Mouse (Mus musculus): ENCODE data around the gene Mid2.
A peak's percentile ranks its signal among the peaks of the same experiment; 100 is the strongest.
"Not testable (repeated sequence)": the region's sequence is repeated elsewhere in the genome, so short reads cannot be mapped to it uniquely, and the experiment has no call there.

Mid2 gene

DNA sequence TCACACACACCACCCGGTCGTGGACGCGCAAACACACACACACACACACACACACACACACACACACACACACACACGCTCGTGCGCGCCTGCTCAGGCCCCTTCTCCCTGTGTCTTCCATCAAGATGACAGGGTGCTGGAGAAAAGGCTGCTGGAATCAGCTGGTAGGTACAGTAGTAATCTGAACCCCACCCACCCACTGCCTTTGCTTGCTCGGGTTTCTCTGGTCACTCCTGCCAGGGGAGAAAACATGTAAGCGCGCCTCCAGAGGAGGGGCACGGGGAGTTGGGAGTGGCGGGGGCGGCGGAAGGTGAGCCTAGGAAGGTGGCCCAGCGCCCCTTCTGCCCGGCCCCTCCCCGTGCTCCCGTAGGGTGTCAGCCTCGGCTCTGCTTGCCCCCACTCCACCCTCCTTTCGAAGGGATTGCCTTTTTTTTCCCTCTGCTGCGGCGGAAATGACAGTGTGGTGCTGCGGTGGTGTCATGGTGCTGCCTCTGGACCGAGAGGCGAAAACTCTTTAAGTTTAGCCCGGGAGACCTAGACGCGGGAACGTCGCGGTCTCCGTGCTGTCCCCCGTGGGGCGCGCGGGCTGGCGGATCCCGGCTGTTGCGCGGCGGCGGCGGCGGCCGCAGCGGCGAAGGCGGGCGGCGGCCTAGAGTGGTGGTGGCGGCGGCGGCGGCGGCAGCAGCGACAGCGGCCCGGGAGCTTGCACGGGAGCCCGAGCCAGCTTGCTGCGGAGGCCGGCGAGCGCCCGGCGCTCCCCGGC is at the start of gene Mid2:
Mid2 (plus strand) TSS at position 121 of the 763 bp plus-strand sequence.
- peak; percentile 66 for ATAC-seq (ENCODE audit: insufficient number of reproducible peaks, low FRiP score, low TSS enrichment)

GRCm38 (mm10) chrX:140624875-140625594 is 39.4 kb upstream of the Mid2 start:
- ATAC-seq (ENCODE audit: insufficient number of reproducible peaks, low FRiP score, low TSS enrichment) = no peak

DNA sequence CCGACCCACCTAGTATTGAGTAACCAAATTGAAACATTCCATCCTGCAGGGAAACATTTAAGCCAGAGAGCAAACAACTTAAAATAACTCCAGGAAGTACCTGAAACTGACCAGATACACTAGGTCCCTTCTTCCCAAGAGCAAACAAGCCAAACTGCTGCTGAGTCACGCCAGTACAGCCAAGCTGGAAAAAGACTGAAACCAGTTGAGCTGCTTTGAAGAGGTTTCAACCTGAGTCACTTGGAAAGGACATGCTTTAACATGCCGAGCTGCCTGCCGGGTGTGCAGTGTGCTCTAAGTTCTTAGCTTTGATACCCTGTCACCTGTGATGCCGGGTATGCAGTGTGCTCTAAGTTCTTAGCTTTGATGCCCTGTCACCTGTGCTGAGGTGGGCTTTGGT is 26.4 kb upstream of the Mid2 start:
- ATAC-seq (ENCODE audit: insufficient number of reproducible peaks, low FRiP score, low TSS enrichment) = no peak

DNA sequence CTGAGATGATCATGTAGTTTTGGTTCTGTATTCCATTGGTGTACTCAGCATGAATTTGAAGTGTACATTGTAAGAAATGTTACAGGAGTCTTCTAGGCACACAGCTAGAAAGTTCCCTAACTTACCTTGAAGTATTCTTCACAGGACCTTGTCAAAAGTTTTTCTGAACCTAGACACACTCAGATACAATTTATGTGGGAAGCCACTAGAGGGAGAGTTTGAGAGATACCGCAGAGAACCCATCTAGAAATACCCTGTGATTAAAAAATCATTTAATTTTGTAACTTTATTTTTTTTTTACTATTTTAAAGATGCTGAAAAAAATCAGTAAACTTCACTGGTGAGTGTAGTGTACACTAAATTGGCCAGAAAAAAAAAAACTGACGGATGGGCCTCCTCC is 24.8 kb upstream of the Mid2 start:
- ATAC-seq (ENCODE audit: insufficient number of reproducible peaks, low FRiP score, low TSS enrichment) = no peak

DNA sequence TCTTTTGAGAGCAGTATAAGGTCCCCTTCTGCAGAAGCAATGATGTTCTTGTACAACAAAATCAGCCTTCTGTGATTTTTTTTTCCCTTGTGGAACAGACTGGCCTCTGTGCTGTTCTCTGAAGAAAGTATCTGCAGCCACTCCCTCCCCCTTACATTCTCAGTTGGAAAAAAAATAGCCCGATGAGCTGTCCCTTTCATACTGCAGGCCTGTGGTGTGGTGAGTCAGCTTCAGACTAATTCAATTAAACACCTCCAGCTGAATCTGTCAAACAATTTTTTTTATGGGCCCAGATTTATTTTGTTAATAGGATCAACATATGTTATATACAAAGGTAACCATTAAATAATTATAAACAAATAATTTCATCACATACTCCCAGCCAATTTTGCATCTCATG is 3.7 kb upstream of the Mid2 start:
- ATAC-seq (ENCODE audit: insufficient number of reproducible peaks, low FRiP score, low TSS enrichment) = no peak

- ATAC-seq (ENCODE audit: insufficient number of reproducible peaks, low FRiP score, low TSS enrichment) = no peak
Observed at GRCm38 (mm10) chrX:140663516-140663915, 883 bp upstream of the Mid2 start.

DNA sequence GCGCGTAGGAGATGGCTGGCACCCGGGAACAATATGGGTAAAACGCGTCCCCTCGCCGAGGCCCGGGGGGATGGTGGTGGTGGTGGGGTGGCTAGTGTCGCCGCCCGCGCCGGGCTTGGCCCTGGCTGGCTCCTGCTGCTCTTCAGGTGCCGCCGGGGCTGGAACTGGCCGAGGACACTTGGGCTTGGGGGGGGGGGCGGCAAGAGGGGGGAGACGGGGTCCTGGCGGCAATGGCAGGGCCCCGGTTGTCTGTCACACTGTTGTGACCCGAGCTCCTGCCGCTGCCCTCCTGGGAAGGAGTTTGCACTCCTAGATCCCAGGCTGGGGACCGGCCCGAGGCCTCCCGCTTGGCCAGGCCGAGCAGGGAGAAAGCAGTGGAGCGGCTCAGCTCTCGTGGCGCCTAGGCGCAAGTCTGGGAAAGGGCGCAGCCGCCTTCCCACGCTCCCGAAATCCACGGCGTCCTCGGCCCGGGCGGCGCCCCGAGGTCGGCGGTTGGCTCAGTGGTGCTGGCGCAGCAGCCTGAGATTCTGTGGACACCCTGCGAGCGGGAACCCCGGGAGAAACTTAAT is 927 bp downstream of the Mid2 start:
- peak; percentile 60 for ATAC-seq (ENCODE audit: insufficient number of reproducible peaks, low FRiP score, low TSS enrichment)

DNA sequence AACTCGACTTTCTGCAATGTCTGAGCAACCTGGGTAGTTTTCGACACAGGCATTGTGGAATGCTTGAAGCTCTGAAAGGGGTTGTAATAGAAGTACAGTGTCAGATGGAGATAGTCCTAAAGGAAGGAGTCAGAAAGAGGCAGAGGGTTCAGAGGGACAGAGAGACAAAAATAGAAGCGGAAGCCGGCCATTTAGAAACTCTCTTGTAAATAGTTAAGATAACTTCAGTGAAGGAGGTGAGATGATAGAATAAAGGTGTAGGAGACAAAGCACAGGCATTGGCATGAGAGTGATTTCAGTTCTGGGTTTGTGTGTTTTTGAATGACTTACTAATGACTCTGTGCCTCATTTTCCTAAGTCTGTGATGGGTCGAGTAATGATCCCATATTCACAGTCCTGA is 11.0 kb downstream of the Mid2 start:
- ATAC-seq (ENCODE audit: insufficient number of reproducible peaks, low FRiP score, low TSS enrichment) = no peak

DNA sequence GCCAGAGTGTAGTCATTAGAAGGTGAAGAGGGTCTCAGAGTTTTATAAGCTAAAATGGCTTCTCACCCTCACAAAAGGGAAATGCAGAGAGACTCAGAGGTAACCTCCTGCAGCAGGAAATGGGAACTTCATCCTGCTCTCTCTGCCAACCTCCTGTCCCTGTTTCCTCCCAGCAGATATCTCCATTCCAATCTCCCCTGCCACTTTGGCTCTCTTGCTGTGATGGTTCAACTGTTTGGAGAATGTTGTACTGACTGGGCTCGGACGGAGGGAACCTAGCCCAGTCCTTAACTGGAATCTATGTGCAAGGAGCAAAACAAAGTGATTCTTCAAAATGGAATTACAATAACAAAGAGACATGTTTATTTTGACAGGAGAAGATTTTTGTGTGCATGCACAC is 23.9 kb downstream of the Mid2 start:
- peak; percentile 86 for ATAC-seq (ENCODE audit: insufficient number of reproducible peaks, low FRiP score, low TSS enrichment)

- ATAC-seq (ENCODE audit: insufficient number of reproducible peaks, low FRiP score, low TSS enrichment) = not testable (repeated sequence)
Observed at GRCm38 (mm10) chrX:140697872-140698463, 33.6 kb downstream of the Mid2 start.

DNA sequence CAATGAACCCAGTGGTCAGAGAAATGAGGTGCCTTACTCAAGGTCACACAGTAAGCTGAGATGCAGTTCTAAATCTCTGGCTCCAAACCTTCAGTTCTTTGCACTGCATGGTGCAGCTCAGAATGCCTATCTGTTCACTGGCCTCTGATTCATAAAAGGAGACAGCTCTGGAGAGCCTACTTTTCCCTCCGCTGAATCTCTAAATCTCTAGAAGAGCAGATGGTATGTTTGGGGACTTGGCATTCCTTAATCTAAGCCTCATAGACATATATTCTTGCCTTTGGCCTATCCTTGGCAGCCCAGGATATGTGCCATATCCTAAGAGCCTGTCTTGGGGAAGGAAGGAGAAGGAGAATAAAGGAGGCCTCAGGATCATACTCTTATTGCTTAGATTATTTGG is 38.8 kb downstream of the Mid2 start:
- ATAC-seq (ENCODE audit: insufficient number of reproducible peaks, low FRiP score, low TSS enrichment) = no peak

DNA sequence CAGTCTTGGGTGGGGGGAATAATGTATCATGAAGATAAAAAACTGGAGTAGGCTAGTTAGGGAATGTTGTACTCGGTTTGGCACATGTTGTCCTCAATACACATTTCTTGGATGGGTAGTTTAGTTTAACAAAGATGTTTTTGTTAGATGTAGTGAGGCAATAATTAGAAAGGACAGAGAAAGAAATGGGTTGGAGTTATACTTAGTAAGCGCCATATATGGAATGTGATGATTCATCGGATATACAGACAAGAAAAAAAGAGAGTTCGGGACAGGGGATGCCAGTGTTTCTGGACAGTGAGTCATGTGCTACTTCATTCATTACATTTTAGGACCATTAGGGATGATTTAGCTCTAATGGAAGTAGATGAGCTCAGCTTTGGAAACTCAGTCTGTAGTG is 41.7 kb downstream of the Mid2 start:
- ATAC-seq (ENCODE audit: insufficient number of reproducible peaks, low FRiP score, low TSS enrichment) = no peak

DNA sequence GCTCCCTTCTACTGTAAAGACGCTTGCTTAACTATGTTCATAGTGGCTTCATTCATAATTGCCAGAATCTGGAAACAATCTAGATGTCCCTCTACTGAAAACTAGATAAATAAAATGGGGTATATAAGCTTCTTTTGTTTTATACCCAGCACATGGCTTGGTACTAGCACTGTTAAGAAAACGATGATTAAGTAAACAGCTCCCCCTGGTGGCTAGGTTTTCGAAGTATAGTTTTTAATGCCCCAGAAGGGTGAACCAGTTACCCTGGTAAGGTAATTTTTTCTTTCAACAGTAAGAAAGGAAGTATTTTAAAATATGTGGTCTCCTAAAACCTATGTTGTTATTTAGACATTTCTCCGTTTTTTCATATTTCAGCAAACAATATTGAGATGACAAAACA is 58.0 kb downstream of the Mid2 start:
- ATAC-seq (ENCODE audit: insufficient number of reproducible peaks, low FRiP score, low TSS enrichment) = no peak

DNA sequence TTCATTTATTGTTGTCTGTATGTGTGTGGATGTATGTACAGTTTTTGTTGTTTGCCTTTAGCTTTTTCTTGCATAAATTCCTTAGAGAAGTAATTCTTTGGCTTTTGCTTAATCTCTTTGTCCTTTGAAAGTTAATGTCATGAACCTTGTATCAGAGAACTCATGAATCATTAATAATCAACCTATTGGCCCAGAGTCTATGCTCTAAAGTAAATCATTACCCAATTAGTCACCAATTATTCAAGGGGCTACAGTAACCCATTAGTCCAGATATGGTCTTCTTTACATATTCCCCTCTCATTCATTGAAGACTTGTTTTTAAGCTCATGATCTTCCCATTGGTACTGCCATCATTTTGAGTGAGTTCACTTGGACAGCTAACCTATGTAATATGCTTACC is 74.6 kb downstream of the Mid2 start:
- no peak for ATAC-seq (ENCODE audit: insufficient number of reproducible peaks, low FRiP score, low TSS enrichment)

DNA sequence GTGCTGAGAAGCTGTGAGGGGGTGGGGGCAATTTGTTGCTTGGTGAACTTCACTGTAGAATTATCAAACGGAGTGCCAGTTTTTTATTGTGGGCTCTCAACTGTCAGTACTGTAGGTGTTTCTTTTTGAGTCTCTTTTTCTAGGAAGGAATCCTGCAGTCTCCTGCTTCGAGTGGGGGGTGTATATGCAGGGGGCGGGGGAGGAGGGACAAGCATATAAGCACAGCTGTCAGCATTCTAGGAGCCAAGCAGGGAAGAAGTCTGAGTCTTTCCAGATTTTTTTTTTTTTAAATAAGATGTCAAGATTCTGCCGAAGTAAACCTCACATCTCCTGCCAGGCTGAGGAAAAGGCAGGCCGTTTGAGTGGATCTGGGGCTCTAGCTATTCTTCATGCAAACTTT is 78.8 kb downstream of the Mid2 start:
- no peak for ATAC-seq (ENCODE audit: insufficient number of reproducible peaks, low FRiP score, low TSS enrichment)

GRCm38 (mm10) chrX:140769794-140770193 is 105.4 kb downstream of the Mid2 start:
- ATAC-seq (ENCODE audit: insufficient number of reproducible peaks, low FRiP score, low TSS enrichment) = no peak

DNA sequence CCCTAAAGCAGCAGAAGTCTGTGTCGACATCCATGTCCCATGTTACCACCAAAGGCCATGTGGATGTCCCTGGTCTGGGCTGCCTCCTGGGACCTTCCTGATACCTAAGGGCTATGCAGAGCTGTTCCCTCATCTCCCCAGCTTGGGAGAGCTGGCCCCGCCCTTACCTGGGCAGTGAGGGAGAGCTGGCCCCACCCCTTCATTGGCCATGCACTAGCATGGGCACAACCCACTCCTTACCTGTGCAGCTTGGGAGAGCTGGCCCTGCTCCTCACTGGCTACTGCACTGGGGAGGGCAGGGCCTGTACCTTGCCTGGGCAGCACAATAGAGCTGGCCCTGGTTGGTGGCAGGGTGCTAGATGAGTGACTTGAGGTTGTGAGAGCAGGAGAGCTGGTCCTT is 140.9 kb downstream of the Mid2 start:
- ATAC-seq (ENCODE audit: insufficient number of reproducible peaks, low FRiP score, low TSS enrichment) = no peak

DNA sequence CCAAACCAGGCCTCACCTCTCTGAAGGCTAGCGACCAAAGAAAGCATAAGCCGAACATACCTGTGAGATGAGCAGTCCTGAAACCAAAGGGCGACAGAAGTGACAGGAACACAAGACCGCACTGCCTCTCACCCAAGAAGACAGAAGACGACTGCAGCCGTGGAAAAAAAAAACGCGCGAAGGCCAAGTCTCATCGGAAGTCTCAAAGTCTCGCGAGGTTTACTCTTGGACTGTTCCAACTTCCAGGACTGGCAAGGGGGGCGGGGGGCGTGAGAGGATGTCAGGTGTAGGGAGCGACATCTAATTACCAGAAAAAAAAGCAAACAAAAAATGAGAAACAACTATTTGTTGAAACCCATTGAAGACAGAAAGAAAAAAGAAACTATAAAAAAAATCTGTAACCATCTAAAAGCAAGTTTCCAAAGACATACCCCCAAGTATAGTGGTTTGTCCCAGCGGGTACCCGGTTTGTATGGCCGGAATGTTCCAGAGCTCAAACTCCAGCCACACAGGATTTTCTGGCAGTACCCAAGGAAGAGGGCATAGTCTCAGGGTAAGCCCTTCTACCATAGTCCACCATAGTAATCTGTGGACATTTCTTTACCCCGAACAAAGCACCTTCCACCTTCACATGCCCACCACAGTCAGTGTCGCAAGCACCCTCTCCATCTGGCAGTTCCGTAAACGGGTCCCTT is 149.1 kb downstream of the Mid2 start, which contains the start of gene Tex13b:
Tex13b (minus strand) TSS at position 122 of the 695 bp plus-strand sequence.
- ATAC-seq (ENCODE audit: insufficient number of reproducible peaks, low FRiP score, low TSS enrichment) = no peak

Data from cerebellum, adult (tissue).